Mouse (Mus musculus): Measurements from ENCODE around the gene C2cd4b. TPM values are rescaled to one million over a fixed set of nuclear protein-coding genes. Genes with fewer than 3 reads are reported as not detected.

C2cd4b gene
- polyA plus RNA-seq (2015; fragmentation: Nextera tagmentation; extraction: Ambion mirVana), result 0.54 and 0.79 TPM in 2 replicates

GRCm38 (mm10) chr9:67759163-67759955 is at the start of gene C2cd4b:
Gene C2cd4b (plus strand): TSS chr9:67759437.

Small RNA genes within 50 kb of the gene (microRNA-seq; reads per million reads assigned to microRNA genes)
- gene Mir7241 (0 reads per million in 2 experiments), gene Mir7242 (0 reads per million in 2 experiments)

Other genes with a start within 250 kb of the C2cd4b start
- gene Tln2, start 199.7 kb upstream of the C2cd4b start, polyA plus RNA-seq (2015; fragmentation: Nextera tagmentation; extraction: Ambion mirVana), result 58.5 and 66.7 TPM in 2 replicates
- gene C2cd4a, start 72.9 kb downstream of the C2cd4b start, polyA plus RNA-seq (2015; fragmentation: Nextera tagmentation; extraction: Ambion mirVana), result 0.23 and 0.33 TPM in 2 replicates
- 3.3 and 4.1 TPM in 2 replicates for gene Vps13c, start 81.0 kb downstream of the C2cd4b start, polyA plus RNA-seq (2015; fragmentation: Nextera tagmentation; extraction: Ambion mirVana)

All from skeletal muscle tissue, postnatal 0 days (tissue).